Mouse (Mus musculus) limb, embryonic 12.5 days (tissue): Measurements from ENCODE around the gene Lrrc10. TPM values are rescaled to one million over a fixed set of nuclear protein-coding genes. Genes with fewer than 3 reads are reported as not detected.
"Not testable (repeated sequence)": the region's sequence is repeated elsewhere in the genome, so short reads cannot be mapped to it uniquely, and the experiment has no call there.

Experiments used
- ATAC-seq: fragments of 200-750 bp; cut with Nextera tagmentation; 2 replicates; pipeline ENCODE4 v1.8.0; 2017; ENCODE audit warnings: low read depth, moderate TSS enrichment; ENCODE audit not compliant: insufficient number of reproducible peaks, insufficient read depth, low FRiP score, low TSS enrichment
- H3K27ac ChIP-seq: fragments of 300-500 bp; sonication (generic); 2 replicates; pipeline ENCODE4 v1.5.1; 2016; ENCODE audit warnings: mild to moderate bottlenecking, moderate library complexity
- H3K27me3 ChIP-seq: fragments of 300-500 bp; sonication (generic); 2 replicates; pipeline ENCODE4 v1.6.1; 2016; ENCODE audit warnings: mild to moderate bottlenecking, moderate library complexity
- H3K36me3 ChIP-seq: fragments of 300-500 bp; sonication (generic); 2 replicates; pipeline ENCODE4 v1.6.1; 2016; ENCODE audit warnings: mild to moderate bottlenecking, moderate library complexity
- H3K4me1 ChIP-seq: fragments of 300-500 bp; sonication (generic); replicated peaks from 2 replicates; pipeline ENCODE4 v1.6.1; 2016
- H3K4me2 ChIP-seq: fragments of 300-500 bp; sonication (generic); 2 replicates; pipeline ENCODE4 v1.6.1; 2016; ENCODE audit warnings: mild to moderate bottlenecking, moderate library complexity
- H3K4me3 ChIP-seq: fragments of 300-500 bp; sonication (generic); replicated peaks from 2 replicates; pipeline ENCODE4 v1.5.1; 2016; ENCODE audit warnings: mild to moderate bottlenecking
- H3K9ac ChIP-seq: fragments of 300-500 bp; sonication (generic); replicated peaks from 2 replicates; pipeline ENCODE4 v1.6.1; 2016; ENCODE audit warnings: mild to moderate bottlenecking, moderate library complexity
- H3K9me3 ChIP-seq: fragments of 300-500 bp; sonication (generic); 2 replicates; pipeline ENCODE4 v1.6.1; 2016; ENCODE audit warnings: mild to moderate bottlenecking, moderate library complexity
- WGBS: fragments of 180-500 bp; shearing (Covaris S2); methylation state at CpG from one replicate; pipeline ENCODE4 v1.1.7; 2016; 5-methylcytosine and 5-hydroxymethylcytosine counted together
- polyA plus RNA-seq: library from polyadenylated mRNA; unstranded; fragments of >200 nt; fragmentation: Nextera tagmentation; extraction: Ambion mirVana; gene quantifications from 2 replicates; pipeline ENCODE4 v1.2.1, GENCODE M21; 2016

Lrrc10 gene
- polyA plus RNA-seq, 1 experiment from 2014 or later = 0.19 TPM

GRCm38 (mm10) chr10:117014565-117014964 is 30.6 kb upstream of the Lrrc10 start:
- 89% methylated on average over 5 of the region's 5 CpGs for WGBS
- H3K9ac ChIP-seq = no peak overlapping the region
- H3K27ac ChIP-seq = no peak overlapping the region
- ATAC-seq = no peak
- peaks cover 9% of the 10 kb centered on the region; the same call in 1 of the 2 replicates for H3K9me3 ChIP-seq
- H3K4me1 ChIP-seq = peaks cover 19% of the 10 kb centered on the region
- H3K27me3 ChIP-seq = no peaks in the 10 kb centered on the region
- H3K36me3 ChIP-seq = no peaks in the 10 kb centered on the region
- no peak overlapping the region for H3K4me3 ChIP-seq
- no peak overlapping the region for H3K4me2 ChIP-seq

- Histone ChIP-seq H3K36me3 (no peaks in the 10 kb centered on the region), H3K27ac (peak overlapping the region; percentile 2; the same call in 1 of the 2 replicates), H3K4me3 (no peak overlapping the region), H3K9me3 (peaks cover 9% of the 10 kb centered on the region; the same call in 1 of the 2 replicates), H3K9ac (no peak overlapping the region), H3K27me3 (no peaks in the 10 kb centered on the region), H3K4me2 (no peak overlapping the region), H3K4me1 (peaks cover 36% of the 10 kb centered on the region)
- 57% methylated on average over 7 of the region's 7 CpGs for WGBS
- ATAC-seq = no peak
These were observed 26.8 kb upstream of the Lrrc10 start for GRCm38 (mm10) chr10:117018281-117018840.

DNA sequence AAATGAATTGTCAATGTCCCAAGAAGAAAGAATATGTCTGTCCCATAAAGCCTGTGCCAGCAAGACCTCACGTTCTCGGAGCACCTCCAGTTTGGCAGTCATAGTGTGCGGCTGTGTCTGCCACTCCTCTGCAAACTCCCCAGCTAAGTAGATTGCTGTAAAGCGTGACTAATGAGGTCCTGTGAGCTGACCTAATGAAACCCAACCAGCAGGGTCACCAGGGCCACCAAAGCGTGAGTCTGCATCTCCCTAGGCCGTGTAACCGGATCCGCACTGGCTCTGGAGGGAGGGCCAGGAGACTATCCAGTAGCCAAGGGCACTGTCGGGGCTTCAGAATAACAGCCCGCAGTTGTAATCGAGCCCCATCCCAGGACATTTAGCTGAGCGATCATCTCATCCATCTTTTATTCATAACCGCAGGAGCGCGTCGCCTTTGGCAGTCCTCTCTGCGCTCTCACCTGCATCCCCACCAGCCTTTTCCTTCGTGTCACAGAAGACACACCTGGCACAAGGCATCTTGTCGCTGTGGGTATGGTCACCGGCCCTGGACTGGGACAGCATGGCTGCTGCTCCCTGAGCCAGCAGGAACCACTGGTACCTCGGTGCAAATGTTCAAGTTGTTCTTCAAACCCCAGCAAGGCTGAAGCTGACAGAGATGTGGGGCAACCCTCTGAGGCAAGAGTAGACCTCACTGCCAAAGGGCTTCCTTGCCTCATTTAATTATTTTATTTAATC is 24.0 kb upstream of the Lrrc10 start:
- Histone ChIP-seq H3K27me3 (peaks cover 24% of the 10 kb centered on the region), H3K9me3 (peaks cover 9% of the 10 kb centered on the region; the same call in 1 of the 2 replicates), H3K4me2 (peak overlapping the region; percentile 30), H3K4me3 (no peak overlapping the region), H3K9ac (no peak overlapping the region), H3K4me1 (peaks cover 42% of the 10 kb centered on the region), H3K36me3 (no peaks in the 10 kb centered on the region), H3K27ac (no peak overlapping the region)
- WGBS = 15% methylated on average over 21 of the region's 21 CpGs
- peak; percentile 85 for ATAC-seq

DNA sequence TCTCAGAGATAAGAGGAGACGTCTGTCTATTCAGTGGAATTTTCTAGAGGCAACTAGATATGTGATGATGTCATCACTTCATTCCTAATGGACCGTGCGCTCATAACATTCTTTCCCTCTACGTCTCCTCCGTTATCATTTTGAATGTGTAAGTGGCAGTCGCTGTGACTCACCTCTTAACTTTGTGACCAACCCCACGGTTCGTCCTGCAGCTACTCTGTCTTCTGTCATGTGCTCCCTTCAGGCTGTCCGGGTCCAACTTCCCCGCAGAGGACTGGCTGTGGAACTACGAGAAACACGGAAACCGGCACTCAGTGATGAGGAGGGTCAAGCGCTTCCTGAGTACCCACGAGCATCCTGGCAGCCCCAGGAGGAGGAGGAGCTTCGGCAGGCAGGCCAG is 21.4 kb upstream of the Lrrc10 start:
- H3K4me2 ChIP-seq = peak overlapping the region; percentile 35
- H3K4me3 ChIP-seq = no peak overlapping the region
- no peak overlapping the region for H3K27ac ChIP-seq
- peaks cover 36% of the 10 kb centered on the region for H3K4me1 ChIP-seq
- H3K36me3 ChIP-seq = no peaks in the 10 kb centered on the region
- no peak for ATAC-seq
- peaks cover 29% of the 10 kb centered on the region for H3K27me3 ChIP-seq
- 55% methylated on average over 16 of the region's 16 CpGs for WGBS
- no peaks in the 10 kb centered on the region for H3K9me3 ChIP-seq
- H3K9ac ChIP-seq = no peak overlapping the region; the same call in 1 of the 2 replicates

GRCm38 (mm10) chr10:117025776-117026175 is 19.4 kb upstream of the Lrrc10 start:
- ATAC-seq = not testable (repeated sequence)
- peaks cover 29% of the 10 kb centered on the region for H3K27me3 ChIP-seq

DNA sequence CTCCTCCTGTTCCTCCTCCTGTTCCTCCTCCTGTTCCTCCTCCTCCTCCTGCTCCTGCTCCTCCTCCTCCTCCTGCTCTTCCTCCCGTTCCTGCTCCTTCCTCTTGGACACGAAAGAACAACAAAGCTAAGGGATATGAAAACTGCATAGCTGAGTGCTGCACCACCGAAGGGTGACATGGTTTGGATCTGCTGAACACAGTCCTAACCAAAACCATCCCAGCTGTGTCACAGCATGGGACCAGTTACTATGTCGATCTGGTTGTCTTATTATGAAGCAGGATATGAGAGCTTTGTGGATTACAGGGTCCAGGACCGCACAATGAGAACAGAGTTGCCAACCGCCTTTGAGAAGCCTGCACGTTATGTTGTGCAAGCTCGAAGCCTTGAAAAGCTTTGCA is 19.0 kb upstream of the Lrrc10 start:
- no peak overlapping the region for H3K9ac ChIP-seq
- no peak for ATAC-seq
- H3K27me3 ChIP-seq = peaks cover 29% of the 10 kb centered on the region
- 75% methylated on average over 8 of the region's 8 CpGs for WGBS
- no peak overlapping the region for H3K27ac ChIP-seq
- H3K36me3 ChIP-seq = no peaks in the 10 kb centered on the region
- no peak overlapping the region for H3K4me2 ChIP-seq
- H3K4me3 ChIP-seq = no peak overlapping the region
- H3K9me3 ChIP-seq = no peaks in the 10 kb centered on the region
- H3K4me1 ChIP-seq = peaks cover 28% of the 10 kb centered on the region

More at GRCm38 (mm10) chr10:117025776-117026175, 19.4 kb upstream of the Lrrc10 start:
- not testable (repeated sequence) for H3K27ac ChIP-seq, H3K36me3 ChIP-seq, H3K4me2 ChIP-seq, H3K9me3 ChIP-seq, H3K4me3 ChIP-seq, H3K9ac ChIP-seq
- H3K4me1 ChIP-seq = peaks cover 32% of the 10 kb centered on the region

DNA sequence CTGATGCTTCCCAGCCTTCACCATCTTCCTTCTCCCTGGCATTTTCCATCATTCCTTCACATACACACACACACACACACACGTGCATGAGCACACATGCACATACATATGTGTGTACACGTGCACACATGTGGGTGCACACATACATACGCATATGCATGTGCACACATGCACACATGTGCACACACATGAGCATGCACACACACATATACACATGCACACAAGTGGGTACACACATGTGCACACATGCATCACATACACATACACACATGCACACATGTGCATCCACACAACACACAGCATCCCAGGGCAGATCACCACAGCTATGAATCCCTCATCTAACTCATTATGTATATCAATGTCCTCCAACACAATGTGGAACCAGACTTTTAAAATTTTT is 14.0 kb upstream of the Lrrc10 start:
- no peak overlapping the region for H3K27ac ChIP-seq
- H3K4me3 ChIP-seq = no peak overlapping the region
- H3K36me3 ChIP-seq = no peaks in the 10 kb centered on the region
- peaks cover 12% of the 10 kb centered on the region for H3K4me1 ChIP-seq
- 0 out of 2 replicates have a peak, but pooled peaks cover 5% of the 10 kb centered on the region for H3K27me3 ChIP-seq
- no peaks in the 10 kb centered on the region for H3K9me3 ChIP-seq
- H3K9ac ChIP-seq = no peak overlapping the region
- no peak for ATAC-seq
- 82% methylated on average over 3 of the region's 3 CpGs for WGBS
- no peak overlapping the region for H3K4me2 ChIP-seq

DNA sequence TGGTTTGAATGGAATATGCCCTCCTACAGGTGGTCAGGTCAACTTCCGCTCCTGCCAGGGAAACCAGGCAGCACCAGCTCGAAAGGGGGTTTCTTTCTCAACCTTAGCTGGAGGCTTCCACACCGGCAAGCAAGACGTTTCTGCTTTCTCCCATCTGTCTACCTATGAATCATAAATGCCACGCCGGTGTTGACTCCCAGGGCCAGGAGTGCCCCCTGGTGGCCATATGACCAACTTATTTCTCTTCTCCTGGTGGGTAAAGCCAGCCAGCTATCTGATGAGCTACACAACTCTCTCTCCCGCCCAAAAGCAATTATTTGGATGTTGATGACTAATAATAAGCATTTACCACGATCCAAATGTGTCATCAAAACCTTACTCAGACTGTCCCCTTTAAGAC is 11.4 kb upstream of the Lrrc10 start:
- peak; percentile 44; the same call in 1 of the 2 replicates for ATAC-seq
- no peak overlapping the region for H3K27ac ChIP-seq
- H3K27me3 ChIP-seq = no peaks in the 10 kb centered on the region
- no peak overlapping the region for H3K4me3 ChIP-seq
- no peaks in the 10 kb centered on the region for H3K36me3 ChIP-seq
- WGBS = 22% methylated on average over 8 of the region's 8 CpGs
- H3K4me1 ChIP-seq = peaks cover 12% of the 10 kb centered on the region
- no peaks in the 10 kb centered on the region for H3K9me3 ChIP-seq
- H3K4me2 ChIP-seq = no peak overlapping the region
- no peak overlapping the region for H3K9ac ChIP-seq

- Histone ChIP-seq H3K4me3 (no peak overlapping the region), H3K9me3 (no peaks in the 10 kb centered on the region), H3K9ac (no peak overlapping the region), H3K27ac (no peak overlapping the region), H3K4me1 (peaks cover 13% of the 10 kb centered on the region), H3K36me3 (no peaks in the 10 kb centered on the region), H3K27me3 (no peaks in the 10 kb centered on the region), H3K4me2 (no peak overlapping the region)
- ATAC-seq = no peak
- WGBS = 72% methylated on average over 6 of the region's 6 CpGs
These were observed 4.8 kb upstream of the Lrrc10 start for GRCm38 (mm10) chr10:117040355-117040754.

DNA sequence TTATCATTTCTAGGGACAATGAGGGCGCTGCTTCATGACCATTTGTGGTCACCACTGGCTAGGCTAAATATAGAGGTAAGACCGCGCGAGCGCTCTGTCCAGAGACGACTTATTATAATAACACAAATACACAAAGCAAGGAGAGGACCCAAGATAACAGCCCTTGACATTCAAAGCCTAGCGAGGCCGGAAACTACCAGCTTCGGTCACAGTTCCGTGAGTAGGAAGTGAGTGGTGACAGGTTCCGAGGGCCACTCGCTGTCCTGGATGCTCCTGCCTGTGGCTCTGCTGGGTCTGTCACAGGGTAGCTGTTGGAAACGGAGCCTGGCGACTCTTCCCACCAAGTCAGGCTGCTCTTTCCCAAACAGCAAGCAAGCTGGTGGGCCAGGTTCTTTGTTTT is 2.8 kb upstream of the Lrrc10 start:
- H3K4me1 ChIP-seq = peaks cover 27% of the 10 kb centered on the region
- no peak overlapping the region for H3K4me3 ChIP-seq
- no peaks in the 10 kb centered on the region for H3K36me3 ChIP-seq
- H3K9me3 ChIP-seq = no peaks in the 10 kb centered on the region
- H3K4me2 ChIP-seq = no peak overlapping the region
- no peaks in the 10 kb centered on the region for H3K27me3 ChIP-seq
- no peak overlapping the region for H3K9ac ChIP-seq
- 92% methylated on average over 14 of the region's 14 CpGs for WGBS
- no peak for ATAC-seq
- no peak overlapping the region for H3K27ac ChIP-seq

- not testable (repeated sequence) for H3K27me3 ChIP-seq
- WGBS = 47% methylated on average over 14 of the region's 16 CpGs
These were observed 1.5 kb upstream of the Lrrc10 start for GRCm38 (mm10) chr10:117043497-117044166.

More at GRCm38 (mm10) chr10:117043497-117044166, 1.5 kb upstream of the Lrrc10 start:
- peak overlapping the region; percentile 37 for H3K4me2 ChIP-seq
- H3K27ac ChIP-seq, H3K4me3 ChIP-seq, ATAC-seq, H3K9me3 ChIP-seq, H3K36me3 ChIP-seq, H3K9ac ChIP-seq: not testable (repeated sequence)
- H3K4me1 ChIP-seq = peaks cover 30% of the 10 kb centered on the region
